Mouse (Mus musculus): Measurements from ENCODE around the gene Krtcap2.

Krtcap2 gene

DNA sequence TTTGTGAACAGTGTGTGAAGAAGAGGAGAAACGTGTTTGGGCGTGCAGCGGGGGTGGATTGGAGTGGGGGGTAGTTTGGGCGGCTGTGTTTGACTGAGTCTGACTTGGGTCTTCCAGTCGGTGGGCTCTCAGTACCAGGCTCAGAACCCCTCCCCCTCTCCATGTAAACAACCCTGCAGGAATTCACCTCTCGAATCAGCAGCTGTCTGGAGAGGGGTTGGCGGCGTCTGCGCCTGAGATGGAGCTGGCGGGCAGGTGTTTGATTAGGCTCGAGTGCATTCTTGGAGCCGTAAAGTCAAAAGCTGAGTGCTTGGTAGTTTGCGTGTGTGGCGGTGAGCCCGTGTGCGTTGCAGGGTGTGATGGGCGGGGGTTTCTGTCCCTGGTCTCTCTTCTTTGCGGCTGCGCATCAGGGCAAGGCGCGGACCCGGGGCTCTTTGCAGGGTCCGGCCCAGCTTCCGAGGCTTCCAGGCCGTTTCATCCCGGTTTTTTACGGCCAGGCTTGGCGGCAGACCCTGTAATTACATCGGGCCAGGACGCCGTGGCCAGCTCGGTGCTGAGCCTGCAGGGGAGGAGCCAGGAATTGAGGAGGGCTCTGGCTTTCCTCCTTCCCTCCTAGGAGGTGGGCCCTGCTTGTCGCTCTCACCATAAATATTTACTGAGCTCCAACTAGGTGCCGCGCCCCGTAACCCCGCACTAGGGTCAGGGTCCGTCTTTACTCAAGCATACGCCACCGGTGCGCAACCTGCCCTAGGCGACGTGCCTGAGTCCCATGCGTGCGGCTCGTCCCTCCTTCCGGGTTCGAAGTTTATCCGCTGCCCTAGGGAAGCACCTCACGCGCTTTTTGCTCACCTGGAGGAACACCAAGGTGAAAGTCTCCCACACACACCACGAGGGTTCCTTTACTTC, 35.1 kb downstream of the Krtcap2 start, which contains the start of gene Efna1:
TSS of gene Efna1 (minus strand) at position 537 of the 906 bp plus-strand sequence.
- DNase-seq (ENCODE audit: extremely low read depth, low read depth, low spot score): no peak

DNA sequence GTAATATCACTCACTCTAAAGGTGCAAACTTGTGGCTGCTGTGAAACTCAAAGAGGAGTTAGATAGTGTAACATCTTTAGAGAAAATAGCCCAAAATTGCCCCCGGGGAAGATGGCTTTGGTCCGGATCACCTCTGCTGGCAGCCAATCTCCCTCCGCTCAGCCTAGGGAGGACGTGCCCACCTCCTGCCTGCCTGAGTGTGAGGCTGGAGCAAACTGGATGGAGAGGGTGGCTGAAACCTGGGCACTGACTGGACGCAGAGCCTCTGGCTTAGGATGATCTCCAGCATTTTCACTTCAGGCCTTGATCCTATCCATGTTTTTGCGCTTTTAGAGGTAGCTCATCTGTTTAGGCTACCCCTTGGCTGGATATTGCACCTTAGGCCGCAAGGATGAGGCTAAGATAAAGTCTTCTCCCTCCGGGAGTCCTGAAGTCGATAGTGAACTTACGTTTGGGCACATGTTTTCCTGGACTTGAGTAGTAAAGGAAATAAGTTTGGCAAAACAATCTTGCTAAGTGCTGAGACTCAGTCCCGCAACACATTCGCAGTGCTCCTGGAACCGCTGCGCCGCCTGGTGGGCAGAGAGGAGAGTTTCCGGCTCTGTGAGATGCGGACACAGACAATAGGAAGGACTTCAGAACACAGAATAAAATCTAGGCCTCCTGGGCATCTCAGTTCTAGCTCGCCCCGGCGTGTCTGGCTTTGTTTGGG, 36.0 kb downstream of the Krtcap2 start:
- DNase-seq (ENCODE audit: extremely low read depth, low read depth, low spot score): no peak

DNA sequence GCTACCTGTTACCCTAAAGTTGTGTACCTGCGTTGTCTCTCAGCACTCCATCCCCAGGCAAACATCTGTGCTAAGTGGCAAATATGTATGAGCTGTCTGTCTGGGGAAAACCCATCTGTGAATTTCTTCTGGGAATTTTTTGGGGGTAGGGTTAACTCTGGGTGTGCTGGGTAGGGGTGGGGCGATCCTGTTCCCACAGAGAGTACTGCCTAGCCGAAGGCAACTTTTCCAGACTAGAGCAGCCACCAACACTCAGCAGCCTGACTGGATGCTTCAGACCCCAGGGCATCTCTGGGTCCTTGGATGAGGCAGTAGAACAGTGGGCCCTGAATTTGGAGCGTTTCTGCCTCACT, 36.5 kb downstream of the Krtcap2 start:
- no peak for DNase-seq (ENCODE audit: extremely low read depth, low read depth, low spot score)

DNA sequence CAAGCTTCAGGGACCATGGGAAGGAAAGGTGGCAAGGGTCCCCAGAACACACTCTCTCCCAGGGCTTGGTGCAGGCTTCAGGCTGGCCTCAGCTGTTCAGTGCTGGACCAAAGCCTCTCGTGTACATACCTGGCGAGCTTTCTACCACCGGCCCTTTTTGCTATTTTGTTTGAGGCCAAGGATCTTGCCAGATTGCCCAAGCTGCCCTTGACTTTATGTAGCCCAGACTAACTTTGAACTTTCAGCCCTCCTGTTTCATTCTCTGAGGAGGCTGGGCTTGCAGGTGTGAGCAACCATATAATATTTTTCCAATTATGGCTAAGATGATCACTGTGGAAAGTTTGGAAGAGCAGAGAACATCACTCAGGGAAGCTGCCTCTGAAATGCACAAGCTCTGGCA, 38.5 kb downstream of the Krtcap2 start:
- no peak for DNase-seq (ENCODE audit: extremely low read depth, low read depth, low spot score)

DNA sequence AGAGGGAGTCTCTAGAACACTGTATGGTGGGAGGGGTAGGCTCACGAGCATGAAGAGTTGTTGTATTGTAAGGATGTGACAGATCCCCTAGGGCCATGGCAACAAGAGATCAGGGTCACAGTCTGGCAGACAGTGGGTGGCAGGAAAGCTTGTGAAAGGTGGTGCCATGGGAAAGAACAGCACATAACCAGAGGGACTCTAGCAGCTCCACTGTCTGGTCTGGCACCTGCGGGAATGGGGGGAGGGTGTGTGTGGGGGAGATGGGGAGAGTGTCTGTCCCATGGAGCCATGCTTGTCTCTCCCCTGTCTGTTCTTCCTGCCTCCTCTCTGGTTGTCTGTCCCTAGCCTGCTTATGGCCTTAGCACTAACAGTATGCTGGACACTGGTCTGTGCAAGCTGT, 39.8 kb downstream of the Krtcap2 start:
- no peak for DNase-seq (ENCODE audit: extremely low read depth, low read depth, low spot score)

DNA sequence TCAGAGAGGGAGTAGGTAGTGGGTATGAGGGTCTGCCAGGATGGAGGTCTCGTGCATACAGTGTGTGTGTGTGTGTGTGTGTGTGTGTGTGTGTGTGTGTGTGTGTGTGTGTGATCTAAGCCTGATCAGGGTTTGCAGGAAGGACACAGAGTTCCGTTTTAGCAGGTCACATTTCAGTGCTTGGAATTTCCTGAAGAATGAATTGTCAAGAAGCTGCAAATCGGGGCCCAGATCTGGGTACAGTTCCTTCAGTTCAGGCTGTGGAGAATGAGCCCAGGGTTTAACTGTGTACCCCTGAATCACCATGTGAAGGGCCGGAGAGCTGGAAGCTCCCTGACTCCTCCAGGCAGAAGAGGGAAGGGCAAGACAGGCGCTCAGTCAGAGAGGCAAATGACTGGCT, 41.5 kb downstream of the Krtcap2 start:
- no peak for DNase-seq (ENCODE audit: extremely low read depth, low read depth, low spot score)

DNA sequence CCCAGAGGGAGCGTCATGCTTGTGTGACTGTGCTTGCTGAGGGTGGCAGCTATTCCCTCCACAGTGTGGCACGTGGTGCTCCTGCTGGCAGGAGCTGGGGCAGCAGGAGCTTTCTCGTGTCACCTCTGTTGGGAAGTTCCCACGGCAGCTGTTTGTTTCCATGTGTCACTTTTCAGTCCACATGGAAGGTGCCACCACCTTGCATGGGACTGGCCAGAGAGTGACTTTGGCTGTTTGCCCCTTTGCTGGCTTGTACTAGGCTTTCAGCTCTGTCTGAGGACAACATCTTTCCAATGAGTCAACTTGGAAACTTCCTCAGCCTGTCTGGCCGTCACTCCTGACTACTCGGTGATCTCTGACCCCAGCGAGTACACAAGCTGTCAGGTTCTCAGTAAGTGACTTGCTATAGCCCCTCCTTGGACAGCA, 42.8 kb downstream of the Krtcap2 start:
- no peak for DNase-seq (ENCODE audit: extremely low read depth, low read depth, low spot score)

DNA sequence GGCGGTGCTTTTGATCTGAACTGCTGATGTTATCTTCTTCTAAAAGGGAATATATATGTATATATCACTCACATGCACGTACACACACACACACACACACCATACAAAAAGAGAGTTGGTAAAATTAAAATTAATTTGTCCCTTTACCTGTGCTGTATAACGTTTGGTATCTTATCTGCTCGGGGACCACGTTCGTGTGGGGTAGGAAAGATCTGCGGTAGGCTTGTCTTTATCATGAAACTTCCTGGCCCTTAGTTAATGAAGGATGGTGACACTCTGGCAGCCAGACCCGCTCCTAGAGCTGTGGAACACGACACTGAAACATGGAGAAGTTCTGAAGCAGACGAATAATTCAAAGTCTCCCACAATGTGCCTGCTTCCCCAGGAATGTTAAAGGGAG, 46.1 kb downstream of the Krtcap2 start:
- DNase-seq (ENCODE audit: extremely low read depth, low read depth, low spot score): no peak

DNA sequence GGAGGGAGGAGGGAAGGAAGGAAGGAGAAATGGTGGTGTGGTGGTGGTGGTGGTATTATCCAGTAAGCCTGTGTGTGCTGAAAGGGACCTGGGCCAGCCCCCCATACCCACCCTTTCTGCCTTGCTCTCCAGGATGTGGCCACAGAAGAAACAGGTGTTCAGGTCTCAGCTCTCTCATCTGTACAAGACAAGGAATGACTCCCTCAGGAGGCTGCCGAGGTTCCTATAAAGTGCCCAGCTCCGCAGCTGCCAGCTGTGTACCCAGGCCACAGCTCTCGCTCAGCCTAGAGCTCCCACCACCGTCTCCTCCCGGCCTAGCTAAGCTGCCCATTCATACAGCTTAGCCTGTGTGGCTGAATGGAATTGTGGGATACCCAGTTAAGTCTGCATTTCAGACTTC, 46.5 kb downstream of the Krtcap2 start:
- no peak for DNase-seq (ENCODE audit: extremely low read depth, low read depth, low spot score)

DNA sequence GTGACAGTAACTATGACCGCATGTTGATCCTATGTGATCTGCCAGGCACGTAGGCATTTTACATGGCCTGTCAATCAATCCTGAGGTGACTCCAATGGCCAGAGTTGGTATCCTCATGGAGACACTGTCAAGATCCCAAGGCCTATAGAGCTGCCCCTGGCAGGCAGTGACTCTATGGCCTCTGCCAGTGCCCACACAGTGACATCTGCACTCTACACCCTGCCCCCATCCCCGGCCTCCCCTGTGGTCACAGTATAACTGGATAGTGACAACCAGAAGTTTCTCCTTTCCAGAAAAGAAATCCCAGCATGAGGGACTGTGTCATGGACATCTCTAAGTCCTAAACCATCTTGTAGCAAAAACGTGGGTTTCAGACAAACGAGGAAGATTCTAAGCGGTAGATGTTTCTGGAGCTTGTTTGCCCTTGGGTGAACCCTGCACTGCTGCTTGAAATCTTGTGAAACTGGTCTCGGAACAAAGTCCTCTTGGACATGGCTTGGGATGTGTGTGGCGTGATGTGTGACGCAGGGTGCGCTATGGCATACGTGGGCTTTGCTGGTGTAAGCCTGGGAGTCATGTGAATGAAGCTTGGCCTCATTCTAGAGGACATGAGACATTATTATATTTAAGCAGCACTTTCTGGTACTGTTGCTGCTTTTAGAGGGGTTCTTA, 47.6 kb downstream of the Krtcap2 start:
- DNase-seq (ENCODE audit: extremely low read depth, low read depth, low spot score): no peak

DNA sequence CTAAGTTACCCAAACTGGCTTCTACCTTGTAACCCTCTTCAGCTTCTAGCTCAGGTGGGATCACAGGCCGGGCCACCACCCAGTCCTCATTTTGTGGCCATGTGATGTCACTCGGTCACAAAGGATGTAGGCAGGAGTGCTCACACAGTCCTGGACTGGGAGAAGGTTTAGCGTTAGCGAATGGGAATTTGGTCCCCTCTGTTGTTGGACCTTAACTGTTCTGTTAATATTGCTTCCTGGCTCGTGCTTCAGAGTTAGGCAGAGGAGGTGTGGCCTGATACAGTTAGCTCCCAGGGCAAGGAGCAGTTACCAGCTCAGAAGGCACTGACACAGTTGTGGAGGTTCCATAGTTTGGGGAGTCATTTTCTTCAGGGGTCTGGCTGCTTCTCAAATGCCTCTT, 48.4 kb downstream of the Krtcap2 start:
- DNase-seq (ENCODE audit: extremely low read depth, low read depth, low spot score): no peak

DNA sequence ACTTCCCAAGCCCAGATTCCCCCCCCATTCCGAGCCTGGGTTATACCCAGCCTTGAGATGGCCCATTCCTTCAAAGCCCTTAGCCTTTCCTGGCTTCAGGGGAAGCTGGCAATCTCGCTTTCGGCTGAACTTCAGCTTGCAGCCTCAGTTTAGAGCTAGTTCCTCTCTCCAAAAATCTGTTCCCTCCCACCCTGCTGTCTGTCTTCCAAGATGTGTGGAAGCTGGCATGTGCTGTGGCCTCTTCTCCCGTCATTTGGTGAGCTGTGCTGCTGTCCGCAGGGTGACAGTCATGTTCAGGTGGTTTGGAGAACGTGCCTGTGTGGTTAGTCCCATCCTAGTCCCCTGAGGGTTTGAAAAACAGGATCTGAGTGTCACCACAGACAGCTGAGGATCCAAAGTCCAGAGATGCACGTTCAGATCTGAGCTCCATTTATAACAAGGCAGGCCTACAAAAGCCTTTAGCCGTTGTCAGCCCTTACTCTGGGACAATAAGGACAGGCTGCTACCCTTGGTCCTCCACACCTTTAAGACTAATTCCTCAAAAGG, 50.0 kb downstream of the Krtcap2 start:
- no peak for DNase-seq (ENCODE audit: extremely low read depth, low read depth, low spot score)

DNA sequence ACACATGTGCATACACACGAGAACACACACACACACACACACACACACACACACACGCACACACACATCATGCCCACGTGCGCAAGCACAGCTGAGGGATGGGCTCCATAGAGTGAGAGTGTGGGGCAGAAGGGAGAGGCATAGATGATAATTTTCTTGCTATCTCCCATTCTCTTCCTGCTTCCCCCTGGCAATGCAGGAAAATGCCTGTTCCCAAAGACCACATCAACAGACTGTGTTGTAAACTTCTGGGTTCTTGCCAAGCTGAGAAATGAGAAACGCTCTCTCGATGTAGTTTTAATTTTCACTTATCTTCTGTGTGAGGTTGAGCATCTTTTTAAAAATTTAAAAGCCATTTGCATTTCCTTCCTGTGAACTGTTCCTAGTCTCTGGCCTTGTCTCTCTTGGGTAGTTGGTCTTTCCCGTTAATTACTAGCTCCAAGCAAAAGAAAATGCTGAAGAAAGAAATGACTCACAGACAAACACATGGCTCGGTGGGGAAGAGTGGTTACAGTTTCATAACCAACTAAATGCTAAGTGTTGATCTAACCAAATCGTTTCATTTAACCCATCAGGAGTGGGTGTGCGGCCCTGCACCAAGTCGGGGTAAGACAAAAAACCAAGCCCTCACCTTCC, 51.1 kb downstream of the Krtcap2 start:
- DNase-seq (ENCODE audit: extremely low read depth, low read depth, low spot score): no peak

DNA sequence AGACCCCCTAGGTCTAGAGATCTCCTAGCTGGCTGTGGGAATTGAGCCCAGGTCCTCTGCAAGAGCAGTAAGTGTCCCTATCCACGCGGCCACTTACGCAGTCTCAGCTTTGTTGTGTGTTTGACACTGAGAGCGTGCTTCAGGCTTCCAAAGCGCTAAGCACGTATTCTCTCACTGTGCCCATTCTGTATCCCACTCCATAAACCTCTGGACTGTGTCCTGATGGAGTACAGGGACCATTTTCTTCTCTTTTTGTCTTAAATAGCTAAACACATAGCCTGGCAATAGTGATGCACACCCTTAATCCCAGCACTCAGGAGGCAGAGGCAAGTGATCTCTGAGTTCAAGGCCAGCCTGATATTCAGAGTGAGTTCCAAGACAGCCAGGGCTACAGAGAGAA, 53.1 kb downstream of the Krtcap2 start:
- DNase-seq (ENCODE audit: extremely low read depth, low read depth, low spot score): no peak

DNA sequence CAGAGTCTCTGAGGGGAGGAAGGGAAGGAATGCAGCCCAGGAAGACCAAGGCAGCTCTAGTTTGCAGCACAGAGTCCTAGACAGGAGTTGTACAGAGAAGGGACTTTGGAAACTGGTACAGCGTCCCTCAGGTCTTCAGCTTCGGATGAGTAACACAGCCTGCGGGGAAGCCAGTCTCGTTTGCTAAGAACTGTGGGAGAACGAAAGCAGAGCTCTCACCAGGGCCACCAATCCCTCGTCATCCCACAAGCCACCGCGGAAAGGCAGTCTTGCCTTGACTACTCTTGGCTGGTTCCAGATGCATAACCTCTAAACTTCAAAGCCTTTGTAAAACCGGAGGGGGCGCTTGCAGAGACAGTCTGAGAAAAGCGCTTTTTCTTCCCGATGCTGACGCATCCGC, 53.7 kb downstream of the Krtcap2 start:
- DNase-seq (ENCODE audit: extremely low read depth, low read depth, low spot score): no peak
